Mouse (Mus musculus) limb, embryonic 14.5 days (tissue): ENCODE data around the gene Myo7a. TPM values are rescaled to one million over a fixed set of nuclear protein-coding genes. Genes with fewer than 3 reads are reported as not detected.

Experiments used
- ATAC-seq: fragments of 200-750 bp; cut with Nextera tagmentation; 2 replicates; pipeline ENCODE4 v1.8.0; 2017; ENCODE audit warnings: low read depth, moderate number of reproducible peaks, moderate TSS enrichment; ENCODE audit not compliant: low FRiP score
- DNase-seq: peaks from one replicate; pipeline ENCODE4 v3.0.0-alpha.2; 2015; ENCODE audit warnings: low spot score
- H3K27ac ChIP-seq: fragments of 300-500 bp; sonication (generic); replicated peaks from 2 replicates; pipeline ENCODE4 v1.5.1; 2014; ENCODE audit warnings: low read depth, mild to moderate bottlenecking, low read length, moderate library complexity, mixed read lengths
- H3K27me3 ChIP-seq: fragments of 300-500 bp; sonication (generic); 2 replicates; pipeline ENCODE4 v1.6.1; 2014; ENCODE audit warnings: low read length, mixed read lengths; ENCODE audit not compliant: control insufficient read depth, insufficient read depth
- H3K36me3 ChIP-seq: fragments of 300-500 bp; sonication (generic); 2 replicates; pipeline ENCODE4 v1.6.1; 2014; ENCODE audit warnings: mild to moderate bottlenecking, low read length, moderate library complexity, mixed read lengths; ENCODE audit not compliant: control insufficient read depth, insufficient read depth
- H3K4me1 ChIP-seq: fragments of 300-500 bp; sonication (generic); 2 replicates; pipeline ENCODE4 v1.6.1; 2014; ENCODE audit warnings: antibody characterized with exemption, low read length, mixed read lengths; ENCODE audit not compliant: control insufficient read depth, insufficient read depth
- H3K4me2 ChIP-seq: fragments of 300-500 bp; sonication (generic); replicated peaks from 2 replicates; pipeline ENCODE4 v1.6.1; 2014; ENCODE audit warnings: low read depth, mild to moderate bottlenecking, low read length, moderate library complexity; ENCODE audit not compliant: severe bottlenecking
- H3K4me3 ChIP-seq: fragments of 300-500 bp; sonication (generic); replicated peaks from 2 replicates; pipeline ENCODE4 v1.5.1; 2014; ENCODE audit warnings: low read length
- H3K9ac ChIP-seq: fragments of 300-500 bp; sonication (generic); 2 replicates; pipeline ENCODE4 v1.6.1; 2014; ENCODE audit warnings: mild to moderate bottlenecking, low read depth, low read length, moderate library complexity; ENCODE audit not compliant: severe bottlenecking
- H3K9me3 ChIP-seq: fragments of 300-500 bp; sonication (generic); 2 replicates; pipeline ENCODE4 v1.6.1; 2016; ENCODE audit warnings: low read length; ENCODE audit not compliant: control insufficient read depth
- POLR2A ChIP-seq: fragments of 200-500 bp; IDR thresholded peaks from 2 replicates; pipeline ENCODE4 v1.8.0; 2012; ENCODE audit warnings: inconsistent platforms, mild to moderate bottlenecking, moderate library complexity, borderline replicate concordance; ENCODE audit not compliant: insufficient read depth, insufficient read length; ENCODE audit errors: extremely low read depth
- WGBS: fragments of 180-500 bp; shearing (Covaris S2); extraction: QIAGEN DNeasy Blood & Tissue Kit; methylation state at CpG from one replicate; pipeline ENCODE4 v1.1.7; 2014; 5-methylcytosine and 5-hydroxymethylcytosine counted together
- polyA plus RNA-seq, 2 experiments: library from polyadenylated mRNA; depleted of rRNA in 1 of 2; stranded (reverse) in 1 of 2; unstranded in 1 of 2; fragments of >200 nt; fragmentation: Nextera tagmentation in 1 of 2; extraction: Ambion mirVana in 1 of 2; gene quantifications; 2 replicates each; pipeline versions ENCODE4 v1.2.1 to v1.2.3; 2012 to 2014

Gene Myo7a
- polyA plus RNA-seq, 2 experiments: 8.1 to 18.1 TPM

- H3K9me3 ChIP-seq: no peaks in the 10 kb centered on the region
- no peaks in the 10 kb centered on the region for H3K36me3 ChIP-seq
- no peaks in the 10 kb centered on the region for H3K27me3 ChIP-seq
- DNase-seq (no peak), ATAC-seq (peak; percentile 58)
- no peak overlapping the region for H3K4me2 ChIP-seq
- no peak overlapping the region for H3K27ac ChIP-seq
- 77% methylated on average over 5 of the region's 5 CpGs for WGBS
- TF ChIP-seq POLR2A: no peak
- no peak overlapping the region for H3K9ac ChIP-seq
- peaks cover 10% of the 10 kb centered on the region; the same call in 1 of the 2 replicates for H3K4me1 ChIP-seq
- H3K4me3 ChIP-seq: no peak overlapping the region
Observed at GRCm38 (mm10) chr7:98153892-98154291, 34.6 kb upstream of the Myo7a start.

GRCm38 (mm10) chr7:98153345-98153744 is 34.0 kb upstream of the Myo7a start:
- Histone ChIP-seq H3K27me3 (no peaks in the 10 kb centered on the region), H3K4me2 (no peak overlapping the region), H3K9ac (no peak overlapping the region), H3K4me1 (peaks cover 10% of the 10 kb centered on the region; the same call in 1 of the 2 replicates), H3K36me3 (no peaks in the 10 kb centered on the region), H3K4me3 (no peak overlapping the region), H3K9me3 (no peaks in the 10 kb centered on the region), H3K27ac (no peak overlapping the region)
- DNase-seq (no peak), ATAC-seq (no peak)
- 51% methylated on average over 3 of the region's 3 CpGs for WGBS
- no peak for TF ChIP-seq POLR2A

GRCm38 (mm10) chr7:98152400-98152799 is 33.1 kb upstream of the Myo7a start:
- no peak overlapping the region for H3K4me3 ChIP-seq
- DNase-seq: no peak
- no peaks in the 10 kb centered on the region for H3K36me3 ChIP-seq
- H3K9ac ChIP-seq: no peak overlapping the region
- no peak overlapping the region for H3K27ac ChIP-seq
- TF ChIP-seq POLR2A: no peak
- ATAC-seq: no peak
- peaks cover 10% of the 10 kb centered on the region; the same call in 1 of the 2 replicates for H3K4me1 ChIP-seq
- no peaks in the 10 kb centered on the region for H3K9me3 ChIP-seq
- no peak overlapping the region for H3K4me2 ChIP-seq
- no peaks in the 10 kb centered on the region for H3K27me3 ChIP-seq
- 31% methylated on average over 8 of the region's 8 CpGs for WGBS

- 50% methylated on average over 5 of the region's 5 CpGs for WGBS
- H3K27ac ChIP-seq: no peak overlapping the region
Observed at GRCm38 (mm10) chr7:98150525-98150924, 31.2 kb upstream of the Myo7a start.

GRCm38 (mm10) chr7:98149802-98150201 is 30.5 kb upstream of the Myo7a start:
- DNase-seq: no peak
- Histone ChIP-seq H3K9ac (no peak overlapping the region), H3K9me3 (no peaks in the 10 kb centered on the region), H3K27ac (no peak overlapping the region), H3K4me2 (no peak overlapping the region), H3K36me3 (no peaks in the 10 kb centered on the region), H3K4me1 (peaks cover 10% of the 10 kb centered on the region; the same call in 1 of the 2 replicates), H3K4me3 (no peak overlapping the region), H3K27me3 (no peaks in the 10 kb centered on the region)
- no peak for ATAC-seq
- WGBS: 4% methylated on average over 3 of the region's 3 CpGs
- no peak for TF ChIP-seq POLR2A

More at GRCm38 (mm10) chr7:98150525-98150924, 31.2 kb upstream of the Myo7a start:
- no peak for TF ChIP-seq POLR2A
- Histone ChIP-seq H3K4me3 (no peak overlapping the region), H3K4me1 (peaks cover 10% of the 10 kb centered on the region; the same call in 1 of the 2 replicates), H3K9me3 (no peaks in the 10 kb centered on the region), H3K4me2 (no peak overlapping the region), H3K36me3 (no peaks in the 10 kb centered on the region), H3K27me3 (no peaks in the 10 kb centered on the region), H3K9ac (no peak overlapping the region)
- DNase-seq (no peak), ATAC-seq (no peak)
